Mouse (Mus musculus) mesoderm, embryonic 11.5 days (tissue): ENCODE results near the gene Suz12.
A peak's percentile ranks its signal among the peaks of the same experiment; 100 is the strongest.
"Not testable (repeated sequence)": the region's sequence is repeated elsewhere in the genome, so short reads cannot be mapped to it uniquely, and the experiment has no call there.

Source experiments
- DNase-seq: peaks from one replicate; pipeline ENCODE4 v3.0.0-alpha.2; 2012; ENCODE audit warnings: low read depth, low spot score

Suz12 gene

DNA sequence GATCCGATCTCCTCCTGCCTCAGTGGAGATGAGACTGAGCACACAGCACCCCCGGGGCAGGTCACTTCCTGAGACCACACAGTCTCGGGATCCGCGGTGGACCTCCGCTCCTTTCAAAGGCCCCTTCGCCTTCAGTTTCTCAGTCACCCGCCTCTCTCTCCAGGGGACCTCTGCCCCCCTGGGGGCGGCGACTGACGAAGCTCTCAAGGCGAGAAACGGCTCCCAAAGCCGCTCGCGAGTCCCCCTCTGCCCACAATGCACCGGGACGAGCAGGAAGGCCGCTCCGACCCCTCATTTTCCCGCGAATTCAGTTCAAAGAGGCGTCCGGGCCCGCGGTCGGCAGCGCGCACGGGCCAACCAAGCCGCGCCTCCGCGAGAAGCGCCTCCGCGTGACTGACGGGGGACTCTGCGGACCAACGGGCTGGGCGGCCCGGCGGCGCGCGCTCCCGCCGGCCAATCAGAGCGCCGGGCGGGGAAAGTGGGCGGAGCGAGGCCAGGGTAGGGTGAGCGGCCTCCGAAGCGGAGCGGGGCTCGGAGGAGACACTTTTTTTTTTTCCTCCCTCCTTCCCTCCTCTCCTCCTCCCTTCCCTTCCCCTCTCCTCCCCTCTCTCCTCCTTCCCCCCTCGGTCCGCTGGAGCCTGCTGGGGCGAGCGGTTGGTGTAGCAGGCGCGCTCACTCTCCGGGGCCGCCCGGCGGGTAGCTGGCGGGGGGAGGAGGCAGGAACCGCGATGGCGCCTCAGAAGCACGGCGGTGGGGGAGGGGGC, at the start of gene Suz12:
Gene Suz12 (plus strand): TSS at position 515 of the 764 bp plus-strand sequence.
- DNase-seq, result peak; percentile 98

DNA sequence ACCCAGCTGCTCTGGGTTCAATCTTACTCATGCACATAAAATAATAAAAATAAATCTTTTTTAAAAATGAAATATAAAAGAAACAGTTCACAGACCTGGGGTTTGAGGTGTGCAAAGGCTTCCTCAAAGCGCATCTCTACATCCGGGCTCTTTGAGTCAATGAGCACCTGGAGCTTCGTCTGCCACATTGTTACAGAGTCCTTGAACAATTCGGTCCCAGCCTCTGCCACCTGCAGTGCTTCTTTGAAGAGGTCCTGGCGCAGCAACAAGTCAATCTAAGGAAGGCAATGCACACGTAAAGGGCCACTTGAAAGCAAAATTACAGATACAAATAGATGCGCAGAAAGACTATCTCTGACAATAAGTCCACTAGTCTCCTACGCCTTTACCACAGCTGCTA, 49.8 kb upstream of the Suz12 start:
- DNase-seq, result no peak

DNA sequence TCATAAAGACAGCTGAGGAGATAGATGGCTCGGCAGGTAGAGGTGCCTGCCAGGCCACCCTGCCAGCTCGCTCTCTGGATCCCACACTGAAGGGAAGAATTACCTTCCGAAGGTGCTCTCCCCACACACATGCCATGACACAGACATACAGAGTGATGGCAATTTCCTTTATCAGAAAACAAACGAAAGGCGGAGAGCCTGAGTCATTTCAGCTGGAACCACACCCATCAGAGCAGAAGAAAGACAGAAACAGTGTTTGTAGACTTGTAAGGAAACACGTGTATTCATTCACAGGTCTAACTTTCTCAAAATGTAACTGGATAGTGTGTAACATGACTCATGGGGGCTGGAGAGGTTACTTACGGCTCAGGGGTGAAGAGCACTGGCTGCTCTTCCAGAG, 49.3 kb upstream of the Suz12 start:
- DNase-seq, result no peak

DNA sequence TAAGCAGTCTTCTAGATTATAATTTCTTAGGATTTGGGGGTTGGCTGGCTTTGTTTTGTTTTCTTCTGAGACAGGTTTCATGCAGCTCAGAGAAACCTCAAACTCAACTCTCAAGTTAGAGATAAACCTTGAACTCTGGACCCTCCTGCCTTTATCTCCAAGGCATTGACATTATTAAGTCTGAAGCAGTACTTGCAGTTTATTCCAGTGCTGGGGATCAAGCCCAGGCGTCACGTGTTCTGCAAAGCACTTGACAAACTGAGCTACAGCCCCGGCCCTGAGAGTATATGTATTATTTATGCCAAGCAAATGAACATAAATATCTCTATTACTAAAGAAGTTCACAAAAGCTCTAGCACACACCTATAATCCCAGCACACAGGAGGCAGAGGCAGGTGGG, 45.6 kb upstream of the Suz12 start:
- DNase-seq, result no peak

DNA sequence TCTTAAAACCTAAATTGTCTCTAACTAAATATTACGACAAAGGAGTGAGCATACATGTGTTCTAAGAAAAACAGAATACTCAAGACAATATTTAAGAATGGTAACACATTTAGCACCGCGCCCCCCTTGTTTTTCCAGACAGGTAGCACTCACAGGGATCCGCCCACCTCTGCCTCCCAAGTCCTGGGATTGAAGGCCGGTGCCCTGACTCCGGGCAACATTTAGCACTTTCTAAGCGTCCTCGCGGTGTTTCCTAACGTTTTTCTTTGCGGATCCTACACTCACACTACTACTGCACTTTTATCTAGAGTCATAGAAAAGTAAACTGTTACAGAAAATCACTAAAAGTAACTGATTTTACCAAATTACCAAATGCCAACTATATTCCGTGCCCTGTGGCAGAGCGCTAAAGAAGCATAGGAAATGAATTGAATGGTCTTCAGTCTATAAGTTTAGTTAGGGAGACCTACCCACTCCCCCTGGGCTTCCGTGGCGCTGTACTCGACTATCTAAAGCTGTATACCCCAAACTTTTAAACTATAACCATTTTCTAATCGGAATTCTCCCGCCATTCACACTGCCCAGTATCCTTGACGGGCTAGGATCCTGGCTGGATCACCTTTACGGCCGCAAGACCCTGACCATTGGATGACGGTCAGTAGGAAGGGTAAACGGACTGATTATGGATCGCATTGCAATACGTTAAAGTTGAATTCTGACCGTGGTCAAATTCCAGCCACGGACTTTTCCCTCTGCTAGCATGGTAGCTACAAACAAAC, 31.4 kb upstream of the Suz12 start:
- DNase-seq, result no peak

DNA sequence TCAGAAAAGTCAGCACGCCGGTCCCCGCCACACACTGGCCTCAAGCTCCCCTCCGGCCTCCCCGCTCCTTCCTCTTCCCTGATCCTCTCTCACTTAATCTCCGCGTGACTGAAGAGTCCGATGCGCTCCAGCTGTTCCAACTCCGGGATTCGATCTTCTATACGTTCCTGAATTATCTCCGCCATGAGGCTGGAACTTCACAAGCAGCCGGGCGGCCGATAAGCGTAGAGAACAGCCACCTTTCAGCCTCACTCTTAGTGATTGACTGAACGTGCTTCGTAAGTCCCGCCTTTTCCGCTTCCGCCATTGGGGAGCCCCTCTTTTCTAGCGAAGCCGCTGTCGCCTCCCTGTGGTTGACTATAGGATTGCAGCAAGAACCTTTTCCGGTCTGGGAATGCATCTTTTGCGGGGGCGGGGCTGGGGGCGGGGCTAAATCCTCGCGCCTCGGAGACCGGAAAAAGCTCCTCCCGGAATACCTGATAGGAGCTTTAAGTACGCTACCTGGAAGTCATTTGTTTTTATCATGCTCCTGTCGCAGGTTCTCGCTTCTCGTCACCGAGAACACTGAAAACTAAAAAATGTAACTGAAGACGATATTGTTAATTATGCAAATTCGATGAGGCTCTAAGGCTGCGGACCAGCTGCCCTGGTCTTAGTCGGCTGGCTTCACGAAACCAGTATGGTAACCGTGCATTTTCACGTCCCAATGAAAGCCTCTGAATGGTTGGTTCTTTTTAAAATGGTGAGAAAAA, 30.6 kb upstream of the Suz12 start, which contains the start of gene Utp6:
Gene Utp6 (minus strand): TSS at position 266 of the 752 bp plus-strand sequence.
- DNase-seq, result peak; percentile 99

DNA sequence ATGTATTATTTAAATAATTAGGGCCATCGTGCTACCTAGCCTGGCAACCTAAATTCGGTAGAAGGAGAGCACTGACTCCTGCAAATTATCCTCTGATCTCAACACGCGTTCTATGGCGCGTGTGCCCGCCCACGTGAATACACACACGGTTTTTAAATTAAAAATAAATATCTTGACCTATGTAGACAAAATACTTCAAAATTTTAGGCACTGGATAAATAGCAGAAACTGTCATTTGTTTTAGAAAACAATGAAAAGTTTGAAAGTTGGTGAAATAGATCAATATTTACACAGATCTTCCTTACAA, 30.1 kb upstream of the Suz12 start:
- no peak for DNase-seq

DNA sequence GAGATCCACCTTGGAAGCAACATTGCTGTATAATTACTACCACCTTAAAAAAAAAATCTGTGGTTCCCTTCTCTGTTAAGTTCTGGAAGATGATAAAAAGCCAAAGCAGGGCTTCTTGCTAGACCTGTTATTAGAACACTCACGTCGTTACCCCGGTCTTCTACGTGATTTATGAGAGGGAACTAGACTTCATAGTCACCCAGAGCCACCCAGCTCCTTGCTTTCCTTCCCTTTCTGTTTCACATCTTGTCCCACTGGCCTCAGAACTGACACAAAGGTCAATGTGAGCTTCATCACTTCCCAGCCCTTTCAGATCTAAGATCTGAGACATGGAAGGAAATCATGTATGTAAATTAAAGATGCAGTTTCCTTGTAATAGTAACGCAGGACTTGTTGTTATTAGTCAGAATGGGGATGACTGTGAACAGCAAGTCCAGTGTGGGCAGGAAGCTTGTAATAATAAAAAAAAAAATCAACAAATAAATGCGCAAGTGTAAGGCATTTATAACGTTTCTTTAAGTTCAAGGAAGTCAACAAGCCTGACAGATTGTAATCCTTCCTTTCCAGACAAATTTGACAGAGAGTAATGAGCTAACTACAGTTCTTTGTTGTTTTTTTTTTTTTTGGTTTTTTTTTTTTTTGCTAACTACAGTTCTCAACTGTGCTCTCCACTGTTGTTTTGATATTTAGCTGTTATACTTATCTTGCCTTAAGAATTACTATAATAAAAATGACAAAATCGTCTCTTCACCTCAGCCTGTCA, 29.5 kb upstream of the Suz12 start:
- peak; percentile 17 for DNase-seq

DNA sequence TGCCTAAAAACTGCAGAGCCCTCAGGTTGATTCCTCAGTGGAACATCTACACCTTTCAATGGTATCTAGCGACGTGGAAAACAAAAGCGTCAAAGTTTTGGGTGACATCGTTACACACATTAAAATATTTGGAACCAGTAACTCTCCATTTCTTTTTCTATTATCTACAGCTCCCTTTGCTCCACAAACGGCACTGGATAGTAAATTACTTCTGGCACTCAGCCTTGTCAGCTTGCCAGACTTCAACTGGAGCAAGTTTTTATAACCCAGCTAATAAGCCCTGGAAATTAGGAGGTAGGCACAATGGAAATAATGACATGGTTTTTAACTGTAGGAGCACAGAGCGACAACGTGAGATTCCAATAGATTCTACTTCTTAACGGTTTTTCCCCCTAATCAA, 27.0 kb upstream of the Suz12 start:
- DNase-seq, result no peak

DNA sequence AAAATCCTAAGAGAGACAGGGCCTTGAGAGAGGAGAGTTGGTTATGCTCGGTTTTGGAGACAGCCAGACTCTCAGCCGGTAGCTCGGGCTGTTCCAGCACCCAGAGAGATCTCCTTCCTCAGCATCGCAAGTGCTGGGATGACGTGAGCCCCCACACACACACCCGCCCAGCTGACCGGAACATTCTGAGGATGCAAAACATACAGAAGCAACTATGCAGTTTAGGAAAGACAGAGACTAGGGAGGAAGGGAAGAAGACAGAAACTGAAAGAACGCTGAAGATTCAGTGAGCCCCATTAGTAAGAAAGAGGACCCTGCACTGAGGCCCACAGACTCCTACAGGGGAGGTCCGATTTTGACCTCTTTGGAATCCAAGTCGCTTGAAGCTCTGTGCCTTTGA, 25.2 kb upstream of the Suz12 start:
- DNase-seq, result no peak

DNA sequence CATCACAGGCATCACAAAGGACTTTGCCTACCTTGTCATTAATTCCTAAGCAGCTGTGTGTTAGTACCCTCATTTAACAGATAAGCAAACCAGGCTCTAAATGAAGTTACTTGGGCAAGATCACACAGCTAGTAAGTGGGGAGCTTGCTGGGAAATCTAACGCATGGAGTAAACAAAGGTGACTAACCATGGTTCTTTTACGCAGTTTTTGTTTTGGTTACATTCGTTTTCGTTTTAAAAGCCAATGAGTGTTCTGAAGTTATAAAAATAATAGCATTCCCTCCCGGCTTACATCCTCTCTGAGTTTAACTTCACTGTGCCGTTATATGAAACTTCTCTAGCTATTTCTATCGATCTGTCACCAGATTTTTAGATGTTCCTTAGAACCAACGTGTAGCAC, 19.8 kb upstream of the Suz12 start:
- DNase-seq, result no peak

DNA sequence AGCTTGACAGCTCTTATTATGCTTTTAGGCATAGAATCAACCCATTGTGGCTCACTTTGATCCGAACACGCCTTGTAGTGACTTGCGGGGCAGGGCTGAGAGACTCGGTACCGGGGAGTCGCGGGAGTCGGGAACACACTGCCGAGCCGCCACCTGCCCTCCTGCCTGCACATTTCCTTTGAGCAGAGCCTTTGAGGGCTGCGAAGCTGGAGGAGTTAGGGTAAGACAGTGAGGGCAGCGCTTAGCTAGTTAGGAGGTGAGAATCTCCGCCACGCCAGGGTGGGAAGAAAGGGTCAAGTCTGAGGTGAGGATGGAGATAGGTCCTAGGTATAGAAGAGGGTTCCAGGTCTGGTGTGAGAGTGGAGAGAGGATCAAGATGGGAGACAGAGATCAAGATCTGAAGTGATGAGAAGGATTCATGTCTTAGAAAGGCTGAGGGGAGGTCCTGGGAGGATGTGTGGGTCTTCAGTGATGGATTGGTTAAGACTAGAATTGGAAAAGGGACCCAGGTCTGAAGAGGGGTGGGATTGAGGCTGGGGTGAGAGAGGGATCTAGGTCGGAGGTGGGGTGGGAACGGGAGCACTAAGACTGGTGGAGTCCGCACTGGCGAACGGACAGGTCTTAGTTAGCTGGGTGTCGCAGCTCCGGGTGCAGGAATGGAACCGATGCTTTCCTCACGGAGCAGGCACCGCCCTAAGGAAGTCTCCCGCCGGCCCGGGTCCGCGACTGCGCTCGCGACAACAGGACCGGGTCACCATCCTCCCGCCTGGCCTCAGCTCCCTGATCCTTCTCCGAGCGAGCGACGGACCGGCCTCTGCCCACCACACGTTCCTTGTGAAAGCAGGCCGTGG, 19.1 kb upstream of the Suz12 start:
- DNase-seq, result peak; percentile 37

DNA sequence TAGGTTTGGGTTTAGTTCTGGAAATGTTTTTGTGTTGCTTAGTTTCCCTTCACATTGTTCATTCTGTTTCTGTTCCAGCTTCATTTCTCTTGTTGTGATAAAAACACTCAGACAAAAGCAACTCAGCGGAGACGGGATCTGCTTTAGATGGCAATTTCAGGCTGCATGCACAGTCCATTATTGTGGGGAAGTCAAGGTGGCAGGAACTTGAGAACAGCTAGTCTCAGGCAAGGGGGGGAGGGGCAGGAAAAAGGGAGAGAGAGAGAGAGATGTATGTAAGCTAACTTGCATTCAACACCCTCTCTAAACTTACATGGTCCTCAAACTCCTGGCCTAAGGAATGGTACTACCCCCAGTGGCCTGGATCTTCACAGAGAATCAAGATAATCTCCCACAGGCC, 17.5 kb upstream of the Suz12 start:
- DNase-seq, result no peak

DNA sequence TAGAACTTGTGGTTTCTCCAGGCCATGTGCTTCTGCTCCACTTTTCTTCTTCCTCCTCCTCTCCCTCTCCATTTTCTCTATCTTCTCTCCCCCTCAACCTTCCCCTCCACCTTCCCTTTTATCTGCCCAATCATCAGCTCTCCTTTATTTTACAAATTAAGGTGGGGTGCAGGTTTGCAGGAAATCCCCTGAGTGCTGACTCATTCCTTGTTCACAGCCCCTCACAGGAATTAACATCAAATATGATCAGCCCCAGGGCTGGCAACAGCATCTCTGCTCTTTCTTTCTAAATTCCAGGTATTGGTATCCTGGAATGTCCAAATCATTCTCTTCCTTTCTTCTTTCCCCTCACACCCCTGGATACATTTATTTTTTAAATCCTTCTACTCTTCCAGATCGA, 16.7 kb upstream of the Suz12 start:
- DNase-seq, result no peak

DNA sequence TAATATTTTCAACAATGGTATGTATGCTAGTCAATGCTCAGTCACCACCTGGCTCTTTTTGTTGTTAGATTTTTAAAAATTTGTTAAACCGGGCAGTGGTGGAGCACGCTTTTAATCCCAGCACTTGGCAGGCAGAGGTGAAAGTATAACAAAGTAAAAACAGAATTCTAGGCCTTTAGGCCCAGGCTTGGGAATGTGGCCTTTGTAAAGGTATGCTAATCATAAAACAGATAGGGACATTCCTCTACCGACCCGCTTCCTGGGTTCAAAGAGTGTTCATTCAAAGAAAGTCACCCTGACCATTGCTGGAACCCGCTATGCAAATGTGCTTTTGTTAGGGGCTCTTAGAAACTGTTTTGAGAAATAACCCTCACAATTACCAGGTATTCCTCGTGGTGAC, 16.3 kb upstream of the Suz12 start:
- not testable (repeated sequence) for DNase-seq

DNA sequence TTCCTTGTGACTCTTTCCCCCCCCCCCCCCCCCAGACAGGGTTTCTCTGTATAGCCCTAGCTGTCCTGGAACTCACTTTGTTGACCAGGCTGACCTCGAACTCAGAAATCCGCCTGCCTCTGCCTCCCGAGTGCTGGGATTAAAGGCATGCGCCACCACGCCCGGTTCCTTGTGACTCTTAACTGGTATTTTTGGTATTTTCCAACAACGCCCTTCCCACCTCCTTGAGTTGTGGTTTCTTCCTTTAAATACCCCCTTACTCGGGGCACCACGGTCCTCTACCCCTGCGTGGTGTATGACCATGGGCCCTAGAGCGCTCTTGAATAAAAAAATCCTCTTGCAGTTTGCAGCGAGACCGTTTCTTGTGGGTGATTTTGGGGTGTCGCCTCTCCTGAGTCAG, 15.8 kb upstream of the Suz12 start:
- not testable (repeated sequence) for DNase-seq

DNA sequence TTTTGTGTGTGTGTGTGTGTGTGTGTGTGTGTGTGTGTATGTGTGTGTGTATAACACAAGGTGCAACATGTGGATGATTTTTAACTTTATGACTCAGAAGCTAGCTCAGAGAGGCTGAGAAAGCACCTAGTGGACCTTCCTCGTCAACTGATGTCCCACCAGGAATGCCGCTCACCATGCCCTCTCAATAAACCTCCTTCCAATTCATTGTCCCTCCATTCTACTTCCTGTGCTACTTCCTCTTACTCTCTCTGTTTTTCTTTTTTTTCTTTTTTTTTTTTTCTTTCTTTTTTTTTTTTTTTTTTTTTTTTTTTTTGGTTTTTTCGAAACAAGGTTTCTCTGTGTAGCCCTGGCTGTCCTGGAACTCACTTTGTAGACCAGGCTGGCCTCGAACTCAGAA, 15.2 kb upstream of the Suz12 start:
- DNase-seq, result not testable (repeated sequence)

DNA sequence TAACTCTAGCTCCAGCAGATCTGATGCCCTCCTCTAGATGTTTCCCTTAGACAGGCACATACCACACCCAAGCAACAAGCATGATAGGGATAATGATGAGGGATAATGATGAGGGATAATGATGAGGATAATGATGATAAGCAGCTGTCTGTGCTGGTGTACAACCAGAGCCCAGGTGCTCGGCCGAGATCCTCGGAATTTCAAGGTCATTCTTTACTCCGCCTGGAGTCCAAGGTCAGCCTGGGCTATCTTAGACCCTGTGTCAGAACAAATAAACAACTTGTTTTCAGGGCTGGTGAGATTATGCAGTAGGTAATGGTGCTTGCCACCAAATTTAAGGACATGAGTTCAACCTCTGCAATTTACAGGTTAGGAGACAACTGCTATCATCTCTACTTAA, 6.0 kb upstream of the Suz12 start:
- DNase-seq, result no peak

DNA sequence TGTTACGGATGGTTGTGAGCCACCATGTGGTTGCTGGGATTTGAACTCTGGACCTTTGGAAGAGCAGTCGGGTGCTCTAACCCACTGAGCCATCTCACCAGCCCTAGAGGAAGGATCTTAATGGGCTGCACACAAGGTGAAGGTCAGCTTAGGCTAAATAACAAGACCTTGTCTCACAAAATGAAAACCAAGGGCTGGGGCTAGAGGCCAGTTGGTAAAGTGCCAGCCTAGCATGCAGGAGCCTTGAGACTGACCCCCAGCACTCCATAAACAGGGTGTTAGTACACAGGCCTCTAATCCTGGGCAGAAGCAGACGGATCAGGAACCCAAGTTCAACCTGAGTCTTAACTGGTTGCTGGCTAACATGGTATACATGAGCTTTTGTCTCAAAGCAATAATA, 5.0 kb upstream of the Suz12 start:
- no peak for DNase-seq

DNA sequence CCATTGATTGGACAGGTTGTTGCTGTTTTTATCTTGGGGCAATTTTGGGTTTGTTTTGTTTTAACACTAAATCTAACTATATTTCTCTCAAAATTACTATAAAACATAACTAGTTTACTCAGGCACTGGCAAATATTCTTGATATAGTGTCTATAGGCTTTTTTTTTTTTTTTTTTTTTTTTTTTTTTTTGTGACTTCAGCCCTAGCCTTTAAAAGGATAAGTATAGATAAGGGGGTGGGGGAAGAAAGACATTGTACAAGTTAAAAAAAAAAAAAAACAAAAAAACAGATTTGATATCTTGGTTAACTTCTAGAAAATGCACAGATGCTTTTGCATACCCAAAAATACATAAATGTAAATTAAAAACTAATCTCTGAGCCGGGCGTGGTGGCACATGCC, 2.8 kb upstream of the Suz12 start:
- DNase-seq, result no peak

DNA sequence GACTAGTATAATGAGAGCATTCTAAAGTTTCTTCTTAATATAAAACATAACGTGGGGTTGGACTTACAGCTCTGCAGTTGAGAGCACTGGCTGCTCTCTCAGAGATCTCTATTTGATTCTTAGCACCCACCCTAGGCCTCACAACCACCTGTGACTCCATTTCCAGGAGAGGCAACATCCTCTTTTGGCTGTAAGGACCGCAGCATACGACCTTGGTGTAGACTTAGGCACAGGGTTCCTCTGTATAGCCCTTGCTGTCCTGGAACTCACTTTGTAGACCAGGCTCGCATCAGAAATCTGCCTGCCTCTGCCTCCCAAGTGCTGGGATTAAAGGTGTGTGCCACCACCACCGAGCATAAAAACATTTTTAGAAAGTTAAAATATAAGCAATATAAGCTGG, 1.3 kb upstream of the Suz12 start:
- DNase-seq, result no peak
